Mouse (Mus musculus): Measurements from ENCODE around the gene Nrxn2. TPM values are rescaled to one million over a fixed set of nuclear protein-coding genes. Genes with fewer than 3 reads are reported as not detected.
A peak's percentile ranks its signal among the peaks of the same experiment; 100 is the strongest.

The Nrxn2 gene
- total RNA-seq, 2 experiments from 2014 or later, result 7.5 to 14.5 TPM

GRCm38 (mm10) chr19:6519483-6519882 is 101.0 kb downstream of the Nrxn2 start:
- DNase-seq, result no peak

GRCm38 (mm10) chr19:6521630-6522029 is 103.1 kb downstream of the Nrxn2 start:
- no peak for DNase-seq

GRCm38 (mm10) chr19:6522289-6522688 is 103.8 kb downstream of the Nrxn2 start:
- no peak for DNase-seq

DNA sequence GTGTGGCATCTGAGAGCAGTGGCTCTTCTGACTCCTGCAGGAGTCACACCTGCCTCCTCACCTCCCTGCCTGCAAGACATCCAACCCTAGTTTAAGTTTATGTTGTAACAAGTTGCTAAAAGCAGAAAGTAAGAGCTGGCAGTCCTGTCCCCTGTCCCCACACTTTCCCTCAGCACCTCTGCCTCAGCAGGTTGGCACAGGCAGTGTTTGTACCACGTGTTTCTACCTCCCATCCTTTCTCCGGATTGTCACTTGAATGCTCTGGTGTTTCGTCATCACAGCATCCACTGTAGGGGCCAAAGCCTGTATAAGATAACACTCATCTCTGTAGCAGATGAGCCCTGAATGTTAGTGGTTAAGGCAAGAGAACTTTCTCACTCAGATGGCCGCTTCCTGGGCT is 106.5 kb downstream of the Nrxn2 start:
- DNase-seq, result no peak

DNA sequence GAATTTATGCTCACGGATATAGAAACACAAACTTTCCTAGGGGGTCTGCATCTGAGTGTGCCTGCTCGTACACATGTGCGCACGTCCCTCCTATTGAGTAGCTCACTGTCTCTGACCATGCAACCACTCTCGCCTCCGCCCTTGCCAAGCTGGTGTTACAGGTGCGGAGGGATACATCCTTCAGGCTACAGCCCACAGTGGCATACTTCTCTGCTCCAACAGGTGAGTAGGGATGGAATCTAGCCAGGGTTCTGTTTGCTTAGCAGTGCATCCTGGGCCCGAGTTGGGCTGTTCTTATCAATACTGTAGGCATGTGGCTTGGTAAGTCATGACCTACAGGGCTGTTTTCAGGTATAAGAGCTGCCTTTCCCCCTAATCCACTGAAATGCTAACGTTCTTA is 107.5 kb downstream of the Nrxn2 start:
- DNase-seq, result no peak

DNA sequence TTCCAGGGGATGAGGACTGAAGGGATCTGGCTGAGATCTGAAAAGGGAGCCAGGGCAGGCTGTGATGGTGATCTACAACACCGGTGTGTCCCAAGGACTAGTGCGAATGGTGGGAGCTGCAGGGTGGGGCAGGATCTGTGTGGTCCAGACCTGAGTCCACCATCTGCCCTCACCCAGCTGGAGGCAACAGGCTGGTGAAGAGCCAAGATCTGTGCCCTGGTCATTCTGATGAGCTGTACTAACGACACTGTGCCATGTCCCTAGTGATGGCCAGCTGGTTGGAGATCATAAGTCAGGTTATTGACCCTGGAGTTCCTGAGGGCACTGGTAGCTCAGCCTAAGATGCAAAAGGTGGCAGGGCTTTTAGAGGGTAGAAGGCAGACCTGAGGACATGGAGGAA is 108.9 kb downstream of the Nrxn2 start:
- DNase-seq, result no peak

GRCm38 (mm10) chr19:6527839-6528531 is 109.5 kb downstream of the Nrxn2 start:
- no peak for DNase-seq

- peak; percentile 42 for DNase-seq
These were observed 110.9 kb downstream of the Nrxn2 start for GRCm38 (mm10) chr19:6529265-6529985.

GRCm38 (mm10) chr19:6530359-6530758 is 111.8 kb downstream of the Nrxn2 start:
- DNase-seq, result no peak

GRCm38 (mm10) chr19:6531011-6531631 is 112.6 kb downstream of the Nrxn2 start:
- peak; percentile 75 for DNase-seq

DNA sequence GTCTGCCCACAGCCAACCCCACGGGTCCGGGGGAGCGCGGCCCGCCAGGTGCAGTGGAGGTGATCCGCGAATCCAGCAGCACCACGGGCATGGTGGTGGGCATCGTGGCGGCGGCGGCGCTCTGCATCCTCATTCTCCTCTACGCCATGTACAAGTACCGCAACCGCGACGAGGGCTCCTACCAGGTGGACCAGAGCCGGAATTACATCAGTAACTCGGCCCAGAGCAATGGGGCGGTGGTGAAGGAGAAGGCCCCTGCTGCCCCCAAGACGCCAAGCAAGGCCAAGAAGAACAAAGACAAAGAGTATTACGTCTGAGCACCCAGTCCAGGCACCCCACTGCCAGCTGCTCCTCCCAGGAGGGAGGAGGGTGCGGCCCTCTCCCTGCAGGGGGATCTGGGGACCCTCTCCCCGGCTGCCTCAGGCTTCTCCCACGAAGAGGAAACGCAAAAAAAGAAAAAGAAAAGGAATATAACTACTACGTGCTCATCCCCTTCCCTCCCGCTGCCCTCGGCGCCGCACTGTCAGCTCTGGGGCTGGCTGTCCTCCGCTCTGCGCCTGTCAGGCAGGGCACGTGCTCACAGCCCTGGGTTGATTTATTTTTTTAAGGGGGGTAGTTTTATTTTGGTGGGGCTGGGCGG is 113.4 kb downstream of the Nrxn2 start:
- DNase-seq, result peak; percentile 74

GRCm38 (mm10) chr19:6532656-6533055 is 114.1 kb downstream of the Nrxn2 start:
- peak; percentile 42 for DNase-seq

- DNase-seq, result no peak
These were observed 115.0 kb downstream of the Nrxn2 start for GRCm38 (mm10) chr19:6533290-6534117.

DNA sequence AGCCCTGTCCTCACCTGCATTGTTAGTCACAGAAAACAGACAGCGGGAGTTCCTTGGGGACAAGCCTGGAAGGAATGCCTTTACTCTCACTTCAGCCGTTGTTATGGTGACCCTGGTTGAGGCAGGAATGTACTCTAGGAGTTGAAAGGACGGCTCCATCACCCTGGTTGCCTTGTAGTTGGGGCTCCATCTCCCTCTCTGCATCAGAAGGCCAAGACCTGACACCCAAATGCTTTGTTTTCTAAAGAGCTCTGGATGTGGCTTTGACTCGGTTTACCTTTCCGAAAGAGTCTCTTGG is 115.5 kb downstream of the Nrxn2 start:
- no peak for DNase-seq

DNA sequence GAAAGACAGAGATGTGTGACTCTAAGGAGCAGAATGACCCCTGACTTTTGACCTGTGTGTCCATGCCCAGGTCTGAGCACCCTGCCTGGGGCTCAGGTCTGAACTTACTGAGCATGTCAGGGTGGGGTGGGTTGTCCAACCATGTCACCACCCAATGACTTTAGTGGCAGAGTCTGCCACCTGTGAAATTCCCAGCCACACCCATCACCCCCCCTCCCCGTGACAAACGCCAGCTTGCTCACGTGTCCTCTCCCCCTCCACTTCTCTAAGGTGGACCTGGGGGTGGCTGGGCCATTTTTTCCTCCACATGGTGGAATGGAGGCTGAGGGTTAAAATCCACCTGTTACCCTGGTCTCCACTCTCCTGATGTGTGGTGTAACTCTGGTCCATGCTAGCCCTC is 117.7 kb downstream of the Nrxn2 start:
- DNase-seq, result no peak

DNA sequence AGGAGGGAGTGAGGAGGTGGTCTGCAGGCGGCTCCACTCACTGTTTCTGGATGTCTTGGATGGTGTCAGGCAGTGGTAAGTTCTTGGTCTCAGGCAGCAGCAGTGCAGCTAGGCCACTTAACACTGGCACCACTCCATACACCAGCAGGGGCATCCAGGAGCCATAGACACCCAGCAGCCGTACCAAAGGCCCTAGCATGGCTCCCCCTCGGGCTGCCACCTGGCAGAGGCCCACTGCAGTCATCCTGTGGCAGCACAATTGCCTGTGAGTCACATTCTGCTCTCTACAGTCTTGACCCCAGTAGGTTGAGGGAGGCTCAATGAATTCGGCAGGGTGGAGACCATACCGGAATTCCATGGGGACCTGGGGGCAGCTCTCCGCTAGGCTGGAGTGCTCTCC is 118.2 kb downstream of the Nrxn2 start:
- DNase-seq, result no peak

- no peak for DNase-seq
These were observed 119.0 kb downstream of the Nrxn2 start for GRCm38 (mm10) chr19:6537526-6537925.

GRCm38 (mm10) chr19:6538546-6538945 is 120.0 kb downstream of the Nrxn2 start:
- DNase-seq, result no peak

DNA sequence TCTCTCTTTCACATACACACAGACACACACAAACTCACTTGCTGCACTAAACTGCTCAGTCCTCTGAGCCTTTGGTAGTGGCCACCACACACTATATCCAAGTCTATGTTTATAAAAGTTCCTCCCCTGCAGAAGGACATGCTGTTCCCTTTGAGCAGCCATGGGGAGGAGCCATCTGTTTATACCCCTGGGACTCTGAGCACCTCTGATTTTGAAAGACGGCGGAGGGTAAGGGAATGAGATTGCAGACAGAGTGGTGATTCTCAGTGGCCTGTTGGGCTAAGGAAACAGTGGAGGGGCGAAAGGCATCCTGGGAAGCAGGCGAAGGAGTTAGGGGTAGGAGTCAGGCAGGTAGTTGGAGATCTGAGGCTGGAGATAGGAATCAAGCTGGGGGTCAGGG is 121.1 kb downstream of the Nrxn2 start:
- DNase-seq, result no peak

- no peak for DNase-seq
These were observed 121.7 kb downstream of the Nrxn2 start for GRCm38 (mm10) chr19:6540191-6540590.

DNA sequence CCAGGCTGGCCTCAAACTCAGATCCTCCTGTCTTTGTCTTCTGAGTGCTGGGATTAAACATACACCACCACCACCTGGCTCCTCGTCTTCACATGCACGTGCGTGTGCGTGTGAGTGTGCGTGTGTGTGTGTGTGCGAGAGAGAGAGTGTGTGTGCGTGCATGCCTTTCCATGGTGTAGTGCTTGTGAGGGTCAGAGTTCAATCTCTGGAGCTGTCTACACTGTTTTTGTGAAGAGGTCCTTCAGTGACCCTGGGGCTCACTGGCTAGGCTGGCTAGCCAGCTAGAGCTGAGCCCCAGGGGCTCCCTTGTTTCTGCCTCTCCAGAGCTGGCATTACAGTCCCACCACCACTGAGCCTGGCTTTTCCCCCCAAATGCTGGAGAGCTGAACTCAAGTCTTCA is 123.0 kb downstream of the Nrxn2 start:
- no peak for DNase-seq

DNA sequence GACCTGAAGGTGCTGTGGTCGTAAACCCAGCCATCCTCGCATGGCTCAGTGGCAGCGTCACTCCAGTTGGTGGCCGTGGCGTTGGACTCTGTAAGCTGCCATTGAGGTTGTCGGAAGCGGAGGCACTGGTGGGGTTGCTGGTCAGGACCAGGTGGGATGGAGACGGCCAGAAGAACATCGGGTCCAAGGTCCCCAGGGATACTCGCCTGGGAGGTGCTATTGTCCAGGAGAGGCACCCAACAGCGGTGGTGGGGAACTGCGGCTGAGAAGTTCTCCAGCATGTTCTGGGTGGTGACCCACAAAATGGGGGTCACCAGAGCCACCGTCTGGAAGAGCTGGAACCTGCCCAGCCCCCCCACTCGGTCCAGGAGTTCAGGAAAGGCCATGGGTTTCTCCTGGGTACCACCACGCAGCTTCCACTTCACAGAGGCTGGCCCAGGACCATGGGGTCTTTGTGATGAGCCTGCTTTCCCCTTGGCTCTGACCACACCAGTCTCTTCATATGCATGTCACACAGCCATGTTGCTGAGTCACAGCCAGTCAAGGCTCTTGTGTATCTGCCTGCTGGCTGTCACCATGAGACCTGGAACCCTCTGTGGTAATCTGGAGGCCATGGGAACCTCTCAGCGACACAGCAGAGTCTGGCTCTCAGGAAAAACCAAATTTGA is 124.0 kb downstream of the Nrxn2 start, which contains the start of gene Slc22a12:
Gene Slc22a12 (minus strand): TSS at position 666 of the 668 bp plus-strand sequence.
- no peak for DNase-seq
